Mouse (Mus musculus) left cerebral cortex, postnatal 36 days (tissue): ENCODE measurements around the gene Stmn1. TPM values are rescaled to one million over a fixed set of nuclear protein-coding genes. Genes with fewer than 3 reads are reported as not detected.

Source experiments
- DNase-seq, 2 experiments: peaks; one replicate each; pipeline ENCODE4 v3.0.0; 2021 to 2022; ENCODE audit warnings: low spot score in 2 of 2, mixed read lengths in 1 of 2
- intact Hi-C: fragments of 180-260 bp; cut with DNase I; formaldehyde crosslinking; loops from one replicate; pipeline ENCODE4 v1.15.1; 2025
- total RNA-seq, 2 experiments: library from RNA; stranded (reverse); gene quantifications; 2 replicates each; pipeline ENCODE4 v1.2.3; 2021

Stmn1 gene
- total RNA-seq, 2 experiments from 2014 or later: 1,022 to 1,141 TPM

GRCm38 (mm10) chr4:134453619-134454400 lies 14.3 kb upstream of the Stmn1 start:
- intact Hi-C loops: no loop called here
- DNase-seq: no peak

GRCm38 (mm10) chr4:134455310-134455709 lies 12.8 kb upstream of the Stmn1 start:
- no peak for DNase-seq
- intact Hi-C loops: no loop called here

DNA sequence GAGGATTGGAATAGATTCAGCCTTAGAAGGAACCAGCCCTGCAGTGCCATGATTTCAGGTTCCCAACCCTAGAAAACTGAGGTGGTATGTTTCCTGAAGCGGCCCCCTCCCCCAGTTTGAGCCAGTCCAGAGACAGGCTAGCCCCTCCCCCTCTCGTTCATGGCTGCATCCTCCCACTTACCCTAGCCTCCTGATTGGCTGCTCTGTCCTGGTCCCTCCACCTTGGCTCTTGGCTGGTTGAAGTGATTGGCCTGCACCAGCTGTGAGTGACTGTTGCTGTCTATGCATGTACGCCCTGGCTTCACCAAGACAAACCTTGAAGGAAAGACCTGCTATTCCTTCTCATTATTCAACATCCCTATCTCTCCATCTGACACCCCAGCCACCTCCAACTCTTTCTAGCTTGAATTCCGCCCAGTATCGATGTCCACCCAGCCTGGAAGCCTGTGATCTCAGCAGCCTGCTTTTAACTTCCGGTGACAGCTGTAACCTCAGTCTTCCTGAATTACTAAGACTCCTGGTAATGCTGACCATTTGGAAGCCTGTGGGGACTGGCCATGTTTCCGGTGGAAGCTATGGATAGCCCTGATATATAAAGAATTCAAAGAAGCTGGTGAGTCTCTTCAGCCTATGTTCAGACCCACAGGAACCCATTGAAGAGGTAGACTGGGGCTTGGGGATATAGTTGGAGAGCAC lies 10.8 kb upstream of the Stmn1 start:
- DNase-seq: no peak
- intact Hi-C loops: no loop called here

- DNase-seq: no peak
- intact Hi-C loops: no loop called here
Measured at GRCm38 (mm10) chr4:134458856-134459255, 9.3 kb upstream of the Stmn1 start.

DNA sequence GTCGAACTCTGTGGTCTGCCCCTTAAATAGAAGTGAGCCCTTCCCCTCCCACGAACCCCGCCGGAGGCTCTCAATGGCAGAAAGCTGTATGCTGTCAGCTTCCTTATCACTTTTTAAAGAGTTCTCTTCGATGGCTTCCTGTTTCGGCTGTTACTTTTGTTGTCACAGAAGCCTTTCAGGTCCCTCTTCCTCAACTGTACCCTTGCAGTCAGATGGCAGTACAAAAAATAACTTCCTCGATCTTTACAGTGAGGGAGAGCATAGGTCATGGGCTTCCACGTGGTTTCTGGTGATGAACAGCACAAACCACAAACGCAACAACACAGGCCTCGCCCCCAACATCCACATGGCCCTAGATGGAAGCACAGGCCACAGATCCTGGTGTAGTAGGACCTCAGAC lies 7.8 kb upstream of the Stmn1 start:
- no peak for DNase-seq
- intact Hi-C loops: no loop called here

- no peak for DNase-seq
- intact Hi-C loops: no loop called here
Measured at GRCm38 (mm10) chr4:134461252-134461651, 6.9 kb upstream of the Stmn1 start.

DNA sequence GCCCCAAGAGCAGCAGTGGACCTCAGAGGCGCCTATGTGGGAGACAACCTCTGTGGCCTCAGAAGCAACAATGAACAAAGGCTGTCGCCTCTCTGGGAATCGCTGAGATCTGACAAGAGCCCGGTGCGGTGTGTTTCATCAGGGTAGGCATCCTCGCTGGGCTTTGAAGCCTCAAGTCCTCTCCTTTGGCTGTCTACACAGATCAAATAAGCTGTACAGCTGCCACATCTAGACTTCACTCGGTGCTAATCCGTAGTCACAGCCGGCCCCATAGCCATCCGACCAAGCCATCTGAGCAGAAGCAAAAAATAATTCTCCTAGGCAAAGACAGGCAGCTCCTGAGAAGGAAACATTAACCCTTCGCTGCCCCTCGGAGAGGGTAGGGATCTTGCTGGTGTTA lies 2.3 kb upstream of the Stmn1 start:
- intact Hi-C loops: no loop called here
- no peak for DNase-seq

- intact Hi-C loops: no loop called here
Measured at GRCm38 (mm10) chr4:134466381-134467262, 1.5 kb upstream of the Stmn1 start.

GRCm38 (mm10) chr4:134467435-134468214 lies 495 bp upstream of the Stmn1 start:
- intact Hi-C loops: loop anchor here (2.0 kb wide), 1 partner anchor 71 kb away; the partner anchor contains the start of gene Pafah2
- no peak for DNase-seq

More at GRCm38 (mm10) chr4:134466381-134467262, 1.5 kb upstream of the Stmn1 start:
- no peak for DNase-seq

DNA sequence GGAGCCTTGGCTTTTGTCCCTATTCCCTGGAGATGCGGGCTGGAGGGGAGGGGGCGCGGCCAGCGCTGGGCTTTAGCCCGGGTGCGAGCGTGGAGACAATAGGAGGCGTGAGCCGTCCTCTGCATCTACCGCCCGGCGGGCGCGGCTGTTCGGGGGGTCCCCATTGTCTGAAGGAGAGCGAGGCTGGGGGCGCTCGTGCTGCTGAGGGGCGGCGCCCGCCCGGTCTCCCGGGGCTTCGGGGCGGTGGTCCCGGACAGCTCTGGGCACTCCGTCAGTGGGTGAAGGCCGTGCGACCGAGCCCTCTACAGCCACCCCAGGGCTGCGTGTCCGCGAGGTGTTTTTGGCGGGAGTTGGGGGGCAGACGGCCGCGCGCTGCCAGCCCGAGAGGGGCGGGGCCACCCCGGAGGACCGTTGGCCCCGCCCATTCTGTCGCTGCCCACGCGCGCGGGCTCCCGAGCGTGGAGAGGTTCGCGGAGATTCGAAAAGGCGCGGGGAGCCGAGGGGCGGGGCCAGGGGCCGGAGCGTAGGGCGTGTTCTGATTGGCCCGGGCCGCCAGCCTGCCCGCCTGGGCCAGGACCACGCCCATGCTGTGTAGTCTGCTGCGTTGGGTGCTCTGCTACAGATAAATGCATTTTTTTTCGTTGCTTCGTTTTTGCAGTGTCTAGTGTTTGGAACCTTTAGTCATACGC lies 602 bp downstream of the Stmn1 start:
- peak; percentile 90 to 94 for DNase-seq
- intact Hi-C loops: loop anchor here (2.0 kb wide), 1 partner anchor 72 kb away; the partner anchor contains the start of gene Pafah2

GRCm38 (mm10) chr4:134469341-134469796 lies 1.2 kb downstream of the Stmn1 start:
- DNase-seq: no peak
- intact Hi-C loops: loop anchor here (2.0 kb wide), 1 partner anchor 73 kb away; the partner anchor contains the start of gene Pafah2

- DNase-seq: no peak
- intact Hi-C loops: loop anchor here (2.0 kb wide), 1 partner anchor 73 kb away; the partner anchor contains the start of gene Pafah2
Measured at GRCm38 (mm10) chr4:134469985-134470384, 1.9 kb downstream of the Stmn1 start.

DNA sequence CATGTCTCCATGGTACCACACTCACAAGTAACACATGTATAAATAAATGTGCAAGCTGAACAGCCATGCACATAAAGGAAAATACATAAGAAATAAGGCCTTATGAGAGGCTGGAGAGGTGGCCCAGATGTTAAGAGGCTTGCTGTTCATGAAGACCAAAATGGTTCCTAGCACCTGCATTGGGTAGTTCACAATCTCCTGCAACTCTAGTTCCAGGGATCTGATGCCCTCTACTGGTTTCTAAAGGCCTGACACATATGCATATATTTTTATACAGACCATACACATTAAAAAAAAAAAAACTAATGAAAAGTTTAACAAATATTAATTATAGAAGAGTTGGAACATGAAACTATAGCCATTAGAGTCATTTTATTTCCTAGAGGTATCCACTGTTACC lies 3.3 kb downstream of the Stmn1 start:
- intact Hi-C loops: no loop called here

GRCm38 (mm10) chr4:134473764-134474163 lies 5.6 kb downstream of the Stmn1 start:
- intact Hi-C loops: no loop called here

More for the DNA sequence above, 3.3 kb downstream of the Stmn1 start:
- no peak for DNase-seq

DNA sequence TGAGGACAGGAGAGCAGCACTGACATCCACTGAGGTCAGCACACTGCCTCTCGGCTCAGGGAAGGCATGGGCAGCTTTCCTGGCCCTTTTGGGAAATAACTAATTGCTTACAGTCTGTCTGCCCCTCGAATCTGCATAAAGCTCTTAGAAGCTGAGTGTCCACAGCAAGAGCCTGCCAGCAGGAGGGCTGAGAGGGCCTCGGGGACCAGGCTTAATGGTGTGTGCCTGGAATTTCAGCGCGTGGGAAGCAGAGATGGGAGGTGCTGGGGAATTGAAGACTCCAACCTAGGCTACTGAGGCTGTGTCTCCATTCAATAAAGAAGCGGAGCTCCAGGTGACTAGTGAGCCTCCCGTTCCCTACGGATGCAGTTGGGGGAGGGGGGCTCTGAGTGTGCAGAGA lies 6.1 kb downstream of the Stmn1 start:
- intact Hi-C loops: no loop called here
- DNase-seq: no peak

More at GRCm38 (mm10) chr4:134473764-134474163, 5.6 kb downstream of the Stmn1 start:
- DNase-seq: no peak

DNA sequence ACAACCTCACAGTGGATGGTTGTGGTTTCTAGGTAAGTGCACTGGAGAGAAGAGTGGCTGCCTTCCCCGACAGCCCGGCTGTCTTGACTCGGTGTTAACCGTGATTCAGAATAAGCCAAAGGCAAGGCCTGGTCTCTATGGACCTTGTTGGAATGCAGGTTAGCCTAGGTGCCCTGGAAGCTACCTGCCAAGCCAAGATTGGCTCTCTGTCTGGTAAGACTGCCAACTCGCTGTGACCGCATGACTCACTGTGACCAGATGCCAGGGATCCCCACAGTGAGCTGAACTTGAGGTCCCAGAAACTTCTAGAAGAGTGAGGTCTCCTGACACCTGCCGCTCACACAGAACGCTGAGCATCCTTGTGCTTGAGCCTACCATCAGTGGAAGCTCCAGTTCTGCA lies 8.8 kb downstream of the Stmn1 start:
- intact Hi-C loops: no loop called here
- no peak for DNase-seq

DNA sequence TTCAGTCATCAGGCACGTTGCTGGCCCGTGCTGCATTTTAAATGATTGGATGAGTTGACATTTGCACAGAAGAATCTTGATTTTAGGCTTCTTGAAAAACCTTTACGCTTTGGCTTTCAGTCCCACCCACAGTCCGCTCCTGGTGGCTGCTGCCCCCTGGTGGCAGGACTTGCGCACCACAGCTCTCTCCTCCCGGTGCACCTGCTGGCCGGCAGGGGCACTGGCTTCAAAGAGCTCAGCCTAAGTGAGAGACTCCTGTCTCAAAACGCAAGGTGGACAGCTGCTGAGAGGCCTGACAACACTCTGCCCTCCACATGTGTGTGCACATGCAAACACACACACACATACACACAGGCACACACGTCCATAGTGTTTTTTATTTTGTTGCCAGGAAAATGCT lies 9.9 kb downstream of the Stmn1 start:
- intact Hi-C loops: loop anchor here (1.0 kb wide), 1 partner anchor 82 kb away; the partner anchor contains the start of gene Pafah2
- DNase-seq: peak; percentile 93

DNA sequence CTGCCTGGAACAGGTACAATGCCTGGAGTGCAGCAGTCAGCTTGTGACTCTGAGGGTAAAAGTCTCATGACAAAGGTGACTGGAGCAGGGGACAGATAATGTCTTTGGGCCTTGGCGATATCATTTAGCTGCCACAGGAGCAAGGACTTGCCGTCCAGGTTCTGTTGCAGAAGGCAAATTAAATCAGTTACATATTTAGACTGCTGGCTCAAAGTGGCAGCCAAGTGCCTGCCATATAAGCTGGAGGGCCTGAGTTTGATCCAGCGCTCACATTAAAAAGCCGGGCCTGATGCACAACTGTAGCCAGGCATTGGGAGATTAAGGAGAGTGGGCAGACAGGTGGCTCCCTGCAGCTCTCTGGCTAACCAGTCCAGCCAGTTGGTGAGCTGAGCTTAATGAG lies 11.7 kb downstream of the Stmn1 start:
- DNase-seq: no peak
- intact Hi-C loops: no loop called here
